Mouse (Mus musculus) gastrocnemius, adult 18-20 months (tissue): ENCODE results near the gene Kcnh4. TPM values are rescaled to one million over a fixed set of nuclear protein-coding genes. Genes with fewer than 3 reads are reported as not detected.

ENCODE experiments used
- DNase-seq: peaks from one replicate; pipeline ENCODE4 v3.0.0; 2021; ENCODE audit warnings: low spot score
- total RNA-seq, 2 experiments: library from RNA; stranded (reverse); gene quantifications; 2 replicates each; pipeline ENCODE4 v1.2.3; 2021

The Kcnh4 gene
- total RNA-seq, 2 experiments from 2014 or later: not detected

DNA sequence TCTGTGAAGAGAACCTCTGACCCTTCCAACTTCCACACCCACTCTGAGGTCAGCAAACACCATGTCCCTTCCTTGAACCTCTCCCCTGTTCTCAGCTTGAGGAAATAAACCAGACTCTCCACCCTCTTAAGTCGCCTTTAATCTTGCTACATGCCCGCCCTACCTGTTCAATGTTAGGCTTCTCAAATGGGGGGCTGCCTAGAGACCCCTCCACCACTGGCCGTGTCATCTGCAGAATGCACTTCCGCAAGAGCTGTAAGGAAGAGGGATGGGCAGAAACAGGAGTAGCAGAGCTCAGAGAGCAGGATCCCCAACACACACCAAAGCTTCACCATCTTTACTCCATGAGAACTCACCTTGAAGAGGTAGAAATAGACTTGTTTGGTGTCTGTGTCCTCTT, 48.8 kb downstream of the Kcnh4 start:
- no peak for DNase-seq

DNA sequence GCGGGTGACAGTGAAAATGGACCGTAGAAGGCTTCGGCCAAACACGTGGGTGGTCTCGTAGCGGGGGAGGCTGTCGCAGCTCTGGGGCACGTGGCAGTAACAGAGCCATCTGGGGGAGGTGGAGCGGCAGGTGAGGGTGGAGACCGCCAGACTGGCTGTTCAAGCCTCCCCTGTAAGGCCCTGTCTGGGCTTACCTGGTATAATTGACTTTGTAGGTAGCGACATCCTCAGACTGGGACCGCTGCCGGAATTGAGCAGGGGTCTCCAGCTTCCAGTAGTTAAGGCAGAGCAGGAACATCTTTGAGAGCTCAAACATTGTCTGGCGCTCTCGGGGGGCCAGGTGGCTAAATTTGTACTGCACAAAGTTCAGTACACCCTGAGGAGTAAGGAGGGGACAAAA, 49.2 kb downstream of the Kcnh4 start:
- no peak for DNase-seq

GRCm38 (mm10) chr11:100709201-100709810, 50.4 kb downstream of the Kcnh4 start:
- no peak for DNase-seq

GRCm38 (mm10) chr11:100705095-100705747, 54.5 kb downstream of the Kcnh4 start:
- no peak for DNase-seq

GRCm38 (mm10) chr11:100703851-100704531, 55.8 kb downstream of the Kcnh4 start, which contains the start of gene Dhx58:
Gene Dhx58, minus strand, starts transcription at chr11:100704271.
- DNase-seq: peak; percentile 54

- no peak for DNase-seq
Observed at GRCm38 (mm10) chr11:100703366-100703765, 56.4 kb downstream of the Kcnh4 start.

GRCm38 (mm10) chr11:100702906-100703305, 56.8 kb downstream of the Kcnh4 start:
- DNase-seq: no peak

- DNase-seq: peak; percentile 77
Observed at GRCm38 (mm10) chr11:100702081-100702851, 57.5 kb downstream of the Kcnh4 start.

DNA sequence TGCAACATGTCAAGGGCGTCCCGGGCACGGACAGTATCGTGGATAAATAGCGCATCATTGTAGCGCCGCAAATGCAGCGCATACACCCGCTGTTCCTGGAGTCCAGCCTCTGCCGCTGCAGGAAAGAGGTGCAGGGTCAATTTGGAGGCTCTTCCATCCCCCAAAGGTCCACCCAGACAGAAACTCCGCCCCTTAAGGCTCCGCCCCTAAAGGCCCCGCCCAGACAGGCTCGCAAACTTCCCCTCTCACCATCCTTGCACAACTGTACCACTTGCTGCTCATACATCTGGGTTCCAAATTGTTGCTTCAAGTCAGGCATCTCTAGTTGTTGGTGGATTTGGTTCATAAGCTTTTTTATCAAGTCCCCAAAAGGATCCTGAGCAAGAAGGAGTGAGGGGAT, 58.4 kb downstream of the Kcnh4 start:
- DNase-seq: peak; percentile 78

- no peak for DNase-seq
Observed at GRCm38 (mm10) chr11:100700710-100701109, 59.0 kb downstream of the Kcnh4 start.

DNA sequence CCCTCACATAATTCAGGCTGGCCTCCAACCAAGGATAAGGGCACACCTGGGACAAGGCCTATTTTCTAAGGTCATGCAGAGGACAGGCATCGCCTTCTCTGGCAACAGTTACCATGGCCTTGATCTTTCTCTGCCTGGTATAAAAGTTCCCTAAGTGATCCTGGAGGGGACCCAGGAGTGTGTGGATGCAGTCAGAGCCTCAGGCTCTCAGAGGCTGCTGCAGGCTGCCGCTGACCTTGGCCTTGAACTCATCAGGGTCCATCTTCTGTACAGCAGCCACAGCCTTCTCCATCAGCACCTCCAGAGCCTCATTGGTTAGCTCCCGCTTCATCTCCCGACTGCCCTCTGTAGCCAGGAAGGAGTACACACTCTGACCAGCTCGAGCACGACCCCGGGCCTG, 61.8 kb downstream of the Kcnh4 start:
- no peak for DNase-seq

- peak; percentile 86 for DNase-seq
Observed at GRCm38 (mm10) chr11:100694926-100695325, 64.8 kb downstream of the Kcnh4 start.

DNA sequence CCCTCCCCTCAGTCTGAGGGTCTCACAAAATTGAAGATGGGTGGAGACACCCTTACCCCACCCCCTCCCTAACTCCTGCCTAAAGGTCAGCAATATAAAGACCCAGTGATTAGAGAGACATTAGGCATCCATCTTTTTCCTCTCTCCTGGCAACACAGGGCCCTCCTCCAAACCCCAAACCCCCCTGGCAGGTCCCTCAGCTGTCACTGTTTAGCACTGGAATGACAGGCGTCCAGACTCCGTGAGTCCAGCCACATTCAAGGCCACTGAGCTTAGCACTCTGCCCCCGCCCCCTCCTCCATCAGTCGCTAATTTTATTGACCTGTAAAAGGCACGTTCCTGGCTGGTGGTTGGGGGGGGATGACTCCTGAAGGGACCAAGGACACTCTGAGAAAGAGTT, 66.6 kb downstream of the Kcnh4 start:
- no peak for DNase-seq

- DNase-seq: no peak
Observed at GRCm38 (mm10) chr11:100692164-100692616, 67.6 kb downstream of the Kcnh4 start, which contains the start of gene Zfp385c. Gene Zfp385c, minus strand, starts transcription at chr11:100692455.

- no peak for DNase-seq
Observed at GRCm38 (mm10) chr11:100690389-100690788, 69.4 kb downstream of the Kcnh4 start.

Other genes starting within 250 kb of the Kcnh4 start
- 10 to 100 TPM in 1 of 2 experiments, 1 to 10 TPM in 1; 9.5 to 12.2 TPM for gene Acly, start 231.9 kb downstream of the Kcnh4 start, total RNA-seq
- gene Ttc25, start 214.3 kb downstream of the Kcnh4 start, total RNA-seq: under 1 TPM; 0.33 to 0.48 TPM
- 1 to 10 TPM; 3.8 to 5.0 TPM for gene Cnp, start 185.0 kb downstream of the Kcnh4 start, total RNA-seq
- gene Nkiras2, start 140.7 kb downstream of the Kcnh4 start, total RNA-seq: 10 to 100 TPM; 16.6 to 17.4 TPM
- gene Dnajc7, start 139.8 kb downstream of the Kcnh4 start, total RNA-seq: 100 to 1,000 TPM in 1 of 2 experiments, 10 to 100 TPM in 1; 81.1 to 111 TPM
- gene Zfp385c, start 67.5 kb downstream of the Kcnh4 start, total RNA-seq: under 1 TPM; 0.28 to 0.41 TPM
- gene Dhx58, start 55.7 kb downstream of the Kcnh4 start, total RNA-seq: under 1 TPM; 0.16 to 0.21 TPM
- 10 to 100 TPM; 10.1 to 11.1 TPM for gene Kat2a, start 47.5 kb downstream of the Kcnh4 start, total RNA-seq
- not detected for gene Hspb9, start 46.1 kb downstream of the Kcnh4 start, total RNA-seq
- 10 to 100 TPM; 40.3 to 42.7 TPM for gene Rab5c, start 21.7 kb downstream of the Kcnh4 start, total RNA-seq
- gene Hcrt, start 3.0 kb upstream of the Kcnh4 start, total RNA-seq: not detected
- 1 to 10 TPM; 5.2 to 5.7 TPM for gene Ghdc, start 11.0 kb upstream of the Kcnh4 start, total RNA-seq
- gene Stat5b, start 90.8 kb upstream of the Kcnh4 start, total RNA-seq: 100 to 1,000 TPM; 125 to 170 TPM
- gene Stat5a, start 99.4 kb upstream of the Kcnh4 start, total RNA-seq: 10 to 100 TPM; 11.3 to 13.3 TPM
- gene Stat3, start 179.6 kb upstream of the Kcnh4 start, total RNA-seq: 10 to 100 TPM; 38.1 to 48.6 TPM
- gene Cavin1, start 210.9 kb upstream of the Kcnh4 start, total RNA-seq: 100 to 1,000 TPM; 128 to 153 TPM
- 10 to 100 TPM; 57.0 to 74.4 TPM for gene Atp6v0a1, start 249.5 kb upstream of the Kcnh4 start, total RNA-seq